Mouse (Mus musculus) cerebellum, postnatal 4 days (tissue): ENCODE results near the gene Add3.
"Not testable (repeated sequence)": the region's sequence is repeated elsewhere in the genome, so short reads cannot be mapped to it uniquely, and the experiment has no call there.

Source experiments
- DNase-seq, 2 experiments: peaks; one replicate each; pipeline ENCODE4 v3.0.0; 2022; ENCODE audit warnings: low spot score in 2 of 2, mixed read lengths in 1 of 2

Add3 gene

GRCm38 (mm10) chr19:53191867-53192487 is 51.7 kb downstream of the Add3 start:
- no peak for DNase-seq

- no peak for DNase-seq
Measured at GRCm38 (mm10) chr19:53193190-53193589, 52.9 kb downstream of the Add3 start.

- DNase-seq, result no peak
Measured at GRCm38 (mm10) chr19:53193964-53194582, 53.8 kb downstream of the Add3 start.

- no peak for DNase-seq
Measured at GRCm38 (mm10) chr19:53194751-53195520, 54.7 kb downstream of the Add3 start.

GRCm38 (mm10) chr19:53196961-53197360 is 56.7 kb downstream of the Add3 start:
- DNase-seq, result no peak

GRCm38 (mm10) chr19:53197766-53198165 is 57.5 kb downstream of the Add3 start:
- DNase-seq, result no peak

GRCm38 (mm10) chr19:53198706-53199572 is 58.7 kb downstream of the Add3 start:
- DNase-seq, result no peak

GRCm38 (mm10) chr19:53199711-53200110 is 59.5 kb downstream of the Add3 start:
- no peak for DNase-seq

GRCm38 (mm10) chr19:53202116-53202515 is 61.9 kb downstream of the Add3 start:
- DNase-seq, result no peak

GRCm38 (mm10) chr19:53206986-53207385 is 66.7 kb downstream of the Add3 start:
- DNase-seq, result no peak

- DNase-seq, result no peak
Measured at GRCm38 (mm10) chr19:53208830-53209229, 68.6 kb downstream of the Add3 start.

- DNase-seq, result no peak
Measured at GRCm38 (mm10) chr19:53210251-53210650, 70.0 kb downstream of the Add3 start.

- DNase-seq, result no peak
Measured at GRCm38 (mm10) chr19:53215352-53215751, 75.1 kb downstream of the Add3 start.

- DNase-seq, result no peak
Measured at GRCm38 (mm10) chr19:53216761-53217538, 76.7 kb downstream of the Add3 start.

- no peak for DNase-seq
Measured at GRCm38 (mm10) chr19:53217837-53218236, 77.6 kb downstream of the Add3 start.

- DNase-seq, result no peak
Measured at GRCm38 (mm10) chr19:53219305-53219704, 79.1 kb downstream of the Add3 start.

GRCm38 (mm10) chr19:53221186-53221585 is 80.9 kb downstream of the Add3 start:
- DNase-seq, result no peak

- not testable (repeated sequence) for DNase-seq
Measured at GRCm38 (mm10) chr19:53225249-53226070, 85.2 kb downstream of the Add3 start.

- no peak for DNase-seq
Measured at GRCm38 (mm10) chr19:53226651-53227050, 86.4 kb downstream of the Add3 start.
